Mouse (Mus musculus) embryonic fibroblast, embryonic 13.5 days (primary cell): ENCODE data around the gene Triobp.
"Not testable (repeated sequence)": the region's sequence is repeated elsewhere in the genome, so short reads cannot be mapped to it uniquely, and the experiment has no call there.

Experiments
- CTCF ChIP-seq: IDR thresholded peaks from 2 replicates; pipeline ENCODE4 v1.5.1; 2011; ENCODE audit warnings: mild to moderate bottlenecking, control low read depth, low read length, moderate library complexity, borderline replicate concordance; ENCODE audit not compliant: insufficient read depth
- POLR2A ChIP-seq: IDR thresholded peaks from 2 replicates; pipeline ENCODE4 v1.6.1; 2011; ENCODE audit warnings: low read depth, mild to moderate bottlenecking, control low read depth, low read length, moderate library complexity

GRCm38 (mm10) chr15:79007836-79008235 lies 60.3 kb downstream of the Triobp start:
- TF ChIP-seq POLR2A, CTCF: not testable (repeated sequence)
